Mouse (Mus musculus): ENCODE measurements around the gene Tert. TPM values are rescaled to one million over a fixed set of nuclear protein-coding genes. Genes with fewer than 3 reads are reported as not detected.

Gene Tert
- not detected in 2 replicates for polyA plus RNA-seq (2012)

GRCm38 (mm10) chr13:73626745-73627549 lies at the start of gene Tert:
Tert (plus strand) TSS chr13:73626911.
- TF ChIP-seq GATA1 (IDR thresholded peaks at IDR 0.05; ENCODE audit: low read length) = no peak

- TF ChIP-seq GATA1 (IDR thresholded peaks at IDR 0.05; ENCODE audit: low read length) = no peak
These were observed 49.4 kb upstream of the Tert start for GRCm38 (mm10) chr13:73577277-73577676.

GRCm38 (mm10) chr13:73591488-73591887 lies 35.2 kb upstream of the Tert start:
- TF ChIP-seq GATA1 (IDR thresholded peaks at IDR 0.05; ENCODE audit: low read length) = no peak

- TF ChIP-seq GATA1 (IDR thresholded peaks at IDR 0.05; ENCODE audit: low read length) = no peak
These were observed 34.2 kb upstream of the Tert start for GRCm38 (mm10) chr13:73592546-73592945.

GRCm38 (mm10) chr13:73596276-73596675 lies 30.4 kb upstream of the Tert start:
- TF ChIP-seq GATA1 (IDR thresholded peaks at IDR 0.05; ENCODE audit: low read length) = no peak

GRCm38 (mm10) chr13:73600217-73600616 lies 26.5 kb upstream of the Tert start:
- TF ChIP-seq GATA1 (IDR thresholded peaks at IDR 0.05; ENCODE audit: low read length) = peak; percentile 22

- no peak for TF ChIP-seq GATA1 (IDR thresholded peaks at IDR 0.05; ENCODE audit: low read length)
These were observed 23.7 kb upstream of the Tert start for GRCm38 (mm10) chr13:73603046-73603445.

- TF ChIP-seq GATA1 (IDR thresholded peaks at IDR 0.05; ENCODE audit: low read length) = no peak
These were observed 23.1 kb upstream of the Tert start, which contains the start of gene Clptm1l for GRCm38 (mm10) chr13:73603522-73604155. Clptm1l (plus strand) TSS chr13:73604006.

- no peak for TF ChIP-seq GATA1 (IDR thresholded peaks at IDR 0.05; ENCODE audit: low read length)
These were observed 22.4 kb upstream of the Tert start for GRCm38 (mm10) chr13:73604156-73604957.

- TF ChIP-seq GATA1 (IDR thresholded peaks at IDR 0.05; ENCODE audit: low read length) = no peak
These were observed 8.3 kb upstream of the Tert start for GRCm38 (mm10) chr13:73618406-73618805.

- TF ChIP-seq GATA1 (IDR thresholded peaks at IDR 0.05; ENCODE audit: low read length) = no peak
These were observed 6.1 kb upstream of the Tert start for GRCm38 (mm10) chr13:73620637-73621036.

- no peak for TF ChIP-seq GATA1 (IDR thresholded peaks at IDR 0.05; ENCODE audit: low read length)
These were observed 334 bp upstream of the Tert start for GRCm38 (mm10) chr13:73626410-73626744.

GRCm38 (mm10) chr13:73628586-73629113 lies 1.9 kb downstream of the Tert start:
- no peak for TF ChIP-seq GATA1 (IDR thresholded peaks at IDR 0.05; ENCODE audit: low read length)

- no peak for TF ChIP-seq GATA1 (IDR thresholded peaks at IDR 0.05; ENCODE audit: low read length)
These were observed 5.1 kb downstream of the Tert start for GRCm38 (mm10) chr13:73631837-73632236.

GRCm38 (mm10) chr13:73637826-73638225 lies 11.1 kb downstream of the Tert start:
- no peak for TF ChIP-seq GATA1 (IDR thresholded peaks at IDR 0.05; ENCODE audit: low read length)

GRCm38 (mm10) chr13:73641296-73641695 lies 14.6 kb downstream of the Tert start:
- TF ChIP-seq GATA1 (IDR thresholded peaks at IDR 0.05; ENCODE audit: low read length) = no peak
